Mouse (Mus musculus) limb, embryonic 12.5 days (tissue): ENCODE data around the gene Serpini2. TPM values are rescaled to one million over a fixed set of nuclear protein-coding genes. Genes with fewer than 3 reads are reported as not detected.

Experiments
- ATAC-seq: fragments of 200-750 bp; cut with Nextera tagmentation; 2 replicates; pipeline ENCODE4 v1.8.0; 2017; ENCODE audit warnings: low read depth, moderate TSS enrichment; ENCODE audit not compliant: insufficient number of reproducible peaks, insufficient read depth, low FRiP score, low TSS enrichment
- H3K27ac ChIP-seq: fragments of 300-500 bp; sonication (generic); 2 replicates; pipeline ENCODE4 v1.5.1; 2016; ENCODE audit warnings: mild to moderate bottlenecking, moderate library complexity
- H3K27me3 ChIP-seq: fragments of 300-500 bp; sonication (generic); 2 replicates; pipeline ENCODE4 v1.6.1; 2016; ENCODE audit warnings: mild to moderate bottlenecking, moderate library complexity
- H3K36me3 ChIP-seq: fragments of 300-500 bp; sonication (generic); 2 replicates; pipeline ENCODE4 v1.6.1; 2016; ENCODE audit warnings: mild to moderate bottlenecking, moderate library complexity
- H3K4me1 ChIP-seq: fragments of 300-500 bp; sonication (generic); replicated peaks from 2 replicates; pipeline ENCODE4 v1.6.1; 2016
- H3K4me2 ChIP-seq: fragments of 300-500 bp; sonication (generic); 2 replicates; pipeline ENCODE4 v1.6.1; 2016; ENCODE audit warnings: mild to moderate bottlenecking, moderate library complexity
- H3K4me3 ChIP-seq: fragments of 300-500 bp; sonication (generic); replicated peaks from 2 replicates; pipeline ENCODE4 v1.5.1; 2016; ENCODE audit warnings: mild to moderate bottlenecking
- H3K9ac ChIP-seq: fragments of 300-500 bp; sonication (generic); replicated peaks from 2 replicates; pipeline ENCODE4 v1.6.1; 2016; ENCODE audit warnings: mild to moderate bottlenecking, moderate library complexity
- H3K9me3 ChIP-seq: fragments of 300-500 bp; sonication (generic); 2 replicates; pipeline ENCODE4 v1.6.1; 2016; ENCODE audit warnings: mild to moderate bottlenecking, moderate library complexity
- WGBS: fragments of 180-500 bp; shearing (Covaris S2); methylation state at CpG from one replicate; pipeline ENCODE4 v1.1.7; 2016; 5-methylcytosine and 5-hydroxymethylcytosine counted together
- polyA plus RNA-seq: library from polyadenylated mRNA; unstranded; fragments of >200 nt; fragmentation: Nextera tagmentation; extraction: Ambion mirVana; gene quantifications from 2 replicates; pipeline ENCODE4 v1.2.1, GENCODE M21; 2016

Gene Serpini2
- polyA plus RNA-seq, 1 experiment from 2014 or later, result not detected

GRCm38 (mm10) chr3:75275127-75275526 lies 5.2 kb upstream of the Serpini2 start:
- H3K4me2 ChIP-seq, result no peak overlapping the region

GRCm38 (mm10) chr3:75259356-75259755 lies 10.5 kb downstream of the Serpini2 start:
- no peak overlapping the region for H3K9ac ChIP-seq

More at GRCm38 (mm10) chr3:75275127-75275526, 5.2 kb upstream of the Serpini2 start:
- Histone ChIP-seq H3K9me3 (no peaks in the 10 kb centered on the region), H3K27me3 (no peaks in the 10 kb centered on the region), H3K4me1 (no peaks in the 10 kb centered on the region), H3K27ac (no peak overlapping the region), H3K36me3 (no peaks in the 10 kb centered on the region), H3K9ac (no peak overlapping the region), H3K4me3 (no peak overlapping the region)
- ATAC-seq, result no peak

GRCm38 (mm10) chr3:75219694-75220093 lies 50.2 kb downstream of the Serpini2 start:
- WGBS, result 74% methylated on average over 3 of the region's 3 CpGs
- no peak for ATAC-seq
- H3K27me3 ChIP-seq, result no peaks in the 10 kb centered on the region

More at GRCm38 (mm10) chr3:75259356-75259755, 10.5 kb downstream of the Serpini2 start:
- Histone ChIP-seq H3K4me2 (no peak overlapping the region), H3K27ac (no peak overlapping the region), H3K9me3 (no peaks in the 10 kb centered on the region), H3K4me3 (no peak overlapping the region), H3K27me3 (no peaks in the 10 kb centered on the region), H3K36me3 (no peaks in the 10 kb centered on the region), H3K4me1 (no peaks in the 10 kb centered on the region)
- ATAC-seq, result no peak

GRCm38 (mm10) chr3:75219211-75219610 lies 50.7 kb downstream of the Serpini2 start:
- Histone ChIP-seq H3K4me2 (no peak overlapping the region), H3K27me3 (no peaks in the 10 kb centered on the region), H3K27ac (no peak overlapping the region), H3K4me1 (no peaks in the 10 kb centered on the region), H3K4me3 (no peak overlapping the region), H3K9ac (no peak overlapping the region), H3K36me3 (no peaks in the 10 kb centered on the region), H3K9me3 (no peaks in the 10 kb centered on the region)
- no peak for ATAC-seq
- 11% methylated on average over 1 of the region's 1 CpGs for WGBS

More at GRCm38 (mm10) chr3:75219694-75220093, 50.2 kb downstream of the Serpini2 start:
- H3K9me3 ChIP-seq, result no peaks in the 10 kb centered on the region
- H3K36me3 ChIP-seq, result no peaks in the 10 kb centered on the region
- H3K4me3 ChIP-seq, result no peak overlapping the region
- no peak overlapping the region for H3K9ac ChIP-seq
- no peak overlapping the region for H3K4me2 ChIP-seq
- H3K27ac ChIP-seq, result no peak overlapping the region
- no peaks in the 10 kb centered on the region for H3K4me1 ChIP-seq

- Histone ChIP-seq H3K27me3 (no peaks in the 10 kb centered on the region), H3K27ac (no peak overlapping the region), H3K4me3 (no peak overlapping the region), H3K36me3 (no peaks in the 10 kb centered on the region), H3K4me1 (no peaks in the 10 kb centered on the region), H3K9ac (no peak overlapping the region), H3K9me3 (no peaks in the 10 kb centered on the region), H3K4me2 (no peak overlapping the region)
- WGBS, result 41% methylated on average over 12 of the region's 12 CpGs
- ATAC-seq, result no peak
These were observed 66.9 kb downstream of the Serpini2 start for GRCm38 (mm10) chr3:75202808-75203503.

Other genes with a start within 250 kb of the Serpini2 start
- gene Zbbx, start 105.0 kb downstream of the Serpini2 start, polyA plus RNA-seq, result not detected in 2 replicates
- gene Wdr49, start 212.1 kb upstream of the Serpini2 start, polyA plus RNA-seq, result not detected in 2 replicates